ENCODE assay signal across 18 mouse cellular contexts in genomic region chr5:149372018-149372417, GRCm38 (mm10). TPM values are rescaled to one million over a fixed set of nuclear protein-coding genes. Genes with fewer than 3 reads are reported as not detected.
DNase-seq lines count a peak whose midpoint lies in the region; ATAC-seq and TF ChIP-seq lines count a peak whose summit lies in the region.
"Had no signal": no experiment of that assay in that cellular context is flagged by ENCODE, and none has a peak within 500 bp of the region (broad histone marks: within the 10 kb centered on the region; RNA-seq: fewer than 3 reads in every experiment).

No protein-coding gene starts in this region.

- no peak overlapping the region for H3K4me2 ChIP-seq in kidney, embryonic 16.5 days (replicated peaks; ENCODE audit: low read depth, low read length)
- H3K4me2 ChIP-seq: embryonic facial prominence, embryonic 12.5 days; forebrain, embryonic 13.5 days; forebrain, embryonic 15.5 days had no signal

- no peak for TF ChIP-seq CTCF in thymus, adult 2 months (IDR thresholded peaks at IDR 0.05; ENCODE audit: borderline replicate concordance, control insufficient read depth, extremely low read depth, insufficient read depth, low read length, poor library complexity)

- TF ChIP-seq POLR2A in thymus, adult 2 months (IDR thresholded peaks at IDR 0.05; ENCODE audit: control insufficient read depth, extremely low read depth, insufficient read depth, low read length, poor library complexity) = peak; percentile 60; the same call in 1 of the 2 replicates

- no peak overlapping the region for H3K4me3 ChIP-seq in thymus, adult 2 months (ENCODE audit: control insufficient read depth, insufficient read depth, low read length)
- no peak overlapping the region for H3K4me3 ChIP-seq in kidney, embryonic 16.5 days (ENCODE audit: low read length)
- H3K4me3 ChIP-seq: embryonic facial prominence, embryonic 10.5 days; embryonic facial prominence, embryonic 12.5 days; forebrain, embryonic 13.5 days; forebrain, embryonic 15.5 days had no signal

- DNase-seq in thymus, adult 2 months = peak; percentile 41
- no peak for DNase-seq in thymus, postnatal 0 days (ENCODE audit: low spot score)
- peak; percentile 54 for DNase-seq in thymus, postnatal 25 days
- no peak for DNase-seq in thymus, postnatal 4 days
- DNase-seq: adrenal gland, adult 2 months; adrenal gland, postnatal 10 days; adrenal gland, postnatal 25 days; cerebellum, adult 11-12 months; cerebellum, adult 2 months; cerebellum, adult 9-10 months; cerebellum, postnatal 10 days; cerebellum, postnatal 25 days; forebrain, postnatal 0 days had no signal

- 28% methylated on average over 8 of the region's 8 CpGs for WGBS in thymus, adult 2 months
- WGBS in kidney, embryonic 16.5 days = 81% methylated on average over 8 of the region's 8 CpGs

- H3K27me3 ChIP-seq in thymus, adult 2 months (ENCODE audit: control insufficient read depth, insufficient read depth, low read length) = no peaks in the 10 kb centered on the region
- H3K27me3 ChIP-seq in kidney, embryonic 16.5 days (ENCODE audit: insufficient read depth, low read length) = 0 out of 2 replicates have a peak, but pooled peaks cover 5% of the 10 kb centered on the region
- H3K27me3 ChIP-seq: embryonic facial prominence, embryonic 12.5 days; forebrain, embryonic 13.5 days; forebrain, embryonic 15.5 days had no signal

- ATAC-seq in kidney, embryonic 16.5 days (ENCODE audit: low FRiP score, low TSS enrichment) = no peak
- ATAC-seq: forebrain, embryonic 13.5 days; forebrain, embryonic 15.5 days; forebrain, postnatal 0 days had no signal

- no peak overlapping the region for H3K9ac ChIP-seq in kidney, embryonic 16.5 days (replicated peaks; ENCODE audit: low read length)
- H3K9ac ChIP-seq: embryonic facial prominence, embryonic 12.5 days; forebrain, embryonic 13.5 days; forebrain, embryonic 15.5 days; forebrain, postnatal 0 days had no signal

- H3K27ac ChIP-seq in thymus, adult 2 months (ENCODE audit: control insufficient read depth, insufficient read depth, low read length) = peak overlapping the region; percentile 91
- no peak overlapping the region for H3K27ac ChIP-seq in kidney, embryonic 16.5 days (ENCODE audit: low read length)
- H3K27ac ChIP-seq: embryonic facial prominence, embryonic 10.5 days; embryonic facial prominence, embryonic 12.5 days; forebrain, embryonic 13.5 days; forebrain, embryonic 15.5 days had no signal

- no peaks in the 10 kb centered on the region for H3K36me3 ChIP-seq in thymus, adult 2 months (ENCODE audit: control insufficient read depth, insufficient read depth, low read length)
- no peaks in the 10 kb centered on the region for H3K36me3 ChIP-seq in kidney, embryonic 16.5 days (ENCODE audit: insufficient read depth, low read length)
- H3K36me3 ChIP-seq: embryonic facial prominence, embryonic 10.5 days; embryonic facial prominence, embryonic 12.5 days; forebrain, embryonic 15.5 days had no signal

- H3K4me1 ChIP-seq in thymus, adult 2 months (replicated peaks; ENCODE audit: control insufficient read depth, insufficient read depth, low read length) = peaks cover 68% of the 10 kb centered on the region
- H3K4me1 ChIP-seq in kidney, embryonic 16.5 days (ENCODE audit: insufficient read depth, low read length) = peaks cover 35% of the 10 kb centered on the region

- H3K9me3 ChIP-seq in kidney, embryonic 16.5 days (ENCODE audit: low read length) = no peaks in the 10 kb centered on the region
- H3K9me3 ChIP-seq: embryonic facial prominence, embryonic 10.5 days; embryonic facial prominence, embryonic 12.5 days; forebrain, embryonic 13.5 days; forebrain, embryonic 15.5 days had no signal

RNA-seq across cellular contexts. Expression of gene Medag, which starts 39.5 kb away (rescaled TPM):
- 2.8 and 2.9 TPM in 2 replicates for polyA plus RNA-seq in thymus, adult 2 months (2012; rRNA removed)
- polyA plus RNA-seq in thymus, postnatal 0 days (2015; fragmentation: Nextera tagmentation; extraction: Ambion mirVana) = 1.3 and 2.0 TPM in 2 replicates
- polyA plus RNA-seq in kidney, embryonic 16.5 days (2015; fragmentation: Nextera tagmentation; extraction: Ambion mirVana) = 0.22 and 0.49 TPM in 2 replicates

Comparison
In these comparisons a context has a peak if more than half of its experiments do, and no peak if none do; other contexts are left out.
1. DNase-seq: peak in thymus, adult 2 months (single experiment) and thymus, postnatal 25 days (single experiment); none in thymus, postnatal 0 days (single experiment) and thymus, postnatal 4 days (single experiment).